Mouse (Mus musculus) megakaryocyte, embryonic 14.5 days (primary cell): Measurements from ENCODE around the gene Grik2.
"Not testable (repeated sequence)": the region's sequence is repeated elsewhere in the genome, so short reads cannot be mapped to it uniquely, and the experiment has no call there.

Experiments
- FLI1 ChIP-seq: IDR thresholded peaks from 2 replicates; pipeline ENCODE4 v1.6.1; 2012; ENCODE audit warnings: low read length, inconsistent platforms, mixed read lengths
- GATA1 ChIP-seq: IDR thresholded peaks from 3 replicates; pipeline ENCODE4 v1.6.1; 2012; ENCODE audit warnings: mixed read lengths, low read length, inconsistent platforms, borderline replicate concordance

DNA sequence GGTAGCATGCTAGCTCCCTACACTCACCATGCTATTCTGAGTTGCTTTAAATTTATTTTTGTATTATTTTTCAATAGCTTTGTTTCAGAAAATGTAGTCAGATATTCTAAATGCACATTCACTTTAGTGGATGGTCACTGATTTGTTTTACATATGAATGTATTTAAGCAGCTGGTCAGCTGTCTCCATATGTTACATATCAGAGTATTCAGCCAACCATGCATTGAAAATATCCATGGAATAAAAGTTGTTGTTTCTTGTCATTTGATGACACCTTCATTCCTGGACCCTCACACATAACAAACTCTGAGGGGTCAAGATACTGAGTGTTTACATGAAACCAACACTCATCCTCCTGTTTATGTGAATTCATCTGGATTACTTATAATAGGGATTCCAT, 551.7 kb downstream of the Grik2 start:
- not testable (repeated sequence) for TF ChIP-seq GATA1, FLI1
